Mouse (Mus musculus) adrenal gland, adult 8-10 months (tissue): ENCODE results near the gene Tmem79. TPM values are rescaled to one million over a fixed set of nuclear protein-coding genes. Genes with fewer than 3 reads are reported as not detected.
"Not testable (repeated sequence)": the region's sequence is repeated elsewhere in the genome, so short reads cannot be mapped to it uniquely, and the experiment has no call there.

ENCODE experiments used
- DNase-seq: peaks from one replicate; pipeline ENCODE4 v3.0.0; 2022
- total RNA-seq, 4 experiments: library from RNA; stranded (reverse); gene quantifications; 2 replicates each; pipeline ENCODE4 v1.2.4; 2022

Gene Tmem79
- total RNA-seq, 4 experiments from 2014 or later: 4.4 to 7.1 (median 5.9) TPM

- DNase-seq: no peak
Observed at GRCm38 (mm10) chr3:88352907-88353306, 17.0 kb upstream of the Tmem79 start.

DNA sequence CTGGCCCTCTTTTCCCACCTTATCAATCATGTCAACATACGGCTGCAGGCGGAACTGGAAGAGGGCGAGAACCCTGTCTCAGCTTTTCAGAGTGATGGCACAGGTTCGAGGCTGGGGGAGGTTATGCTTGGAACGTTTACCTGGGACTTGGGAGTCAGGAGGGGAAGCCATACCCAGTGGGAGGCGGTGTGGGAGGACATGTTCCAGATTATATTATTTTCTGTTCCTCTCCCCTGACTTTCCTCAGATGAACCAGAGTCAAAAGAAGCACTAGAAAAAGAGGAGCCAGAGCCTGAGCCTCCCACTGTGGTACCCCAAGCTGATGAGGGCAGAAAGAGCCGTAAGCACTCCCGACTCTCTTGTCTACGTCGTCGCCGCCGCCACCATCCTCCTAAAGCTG, 14.8 kb upstream of the Tmem79 start:
- no peak for DNase-seq

DNA sequence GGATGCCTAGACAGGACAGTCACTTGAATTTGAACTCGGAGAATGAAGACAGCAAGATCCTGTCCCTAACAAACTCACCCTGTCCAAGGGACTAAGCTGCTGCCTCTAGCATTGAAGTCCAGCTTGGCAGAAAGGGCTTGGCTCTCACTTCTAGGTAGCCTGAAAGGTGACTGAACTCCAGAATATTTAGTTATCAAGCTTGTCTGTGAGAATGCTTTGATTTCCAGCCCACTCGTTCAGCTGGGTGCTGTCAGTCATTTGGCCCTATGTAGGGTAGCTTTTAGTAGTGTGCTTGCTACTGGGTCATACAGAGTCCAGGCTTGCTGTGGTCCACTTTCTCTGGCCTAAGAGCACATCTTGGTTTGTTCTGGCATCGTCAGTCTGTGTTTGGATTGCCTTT, 3.1 kb upstream of the Tmem79 start:
- no peak for DNase-seq

DNA sequence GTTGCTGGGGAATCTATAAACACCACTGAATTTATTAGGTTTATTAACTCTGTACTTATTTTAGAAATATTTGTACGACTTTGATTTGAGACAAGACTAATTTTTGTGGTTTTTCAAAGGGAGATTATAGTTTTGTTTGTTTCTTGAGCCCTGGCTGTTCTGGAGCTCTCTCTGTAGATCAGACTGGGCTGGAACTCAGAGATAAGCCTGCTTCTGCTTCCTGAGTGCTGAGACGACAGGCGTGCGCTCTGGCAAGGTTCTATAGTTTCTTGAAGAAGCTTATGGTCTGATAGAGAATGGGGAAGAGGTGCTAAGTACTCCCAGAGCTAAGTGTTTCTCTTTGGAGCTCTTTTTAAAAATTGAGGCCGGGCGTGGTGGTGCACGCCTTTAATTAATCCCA, 2.4 kb upstream of the Tmem79 start:
- no peak for DNase-seq

GRCm38 (mm10) chr3:88337367-88338020, 1.5 kb upstream of the Tmem79 start:
- no peak for DNase-seq

DNA sequence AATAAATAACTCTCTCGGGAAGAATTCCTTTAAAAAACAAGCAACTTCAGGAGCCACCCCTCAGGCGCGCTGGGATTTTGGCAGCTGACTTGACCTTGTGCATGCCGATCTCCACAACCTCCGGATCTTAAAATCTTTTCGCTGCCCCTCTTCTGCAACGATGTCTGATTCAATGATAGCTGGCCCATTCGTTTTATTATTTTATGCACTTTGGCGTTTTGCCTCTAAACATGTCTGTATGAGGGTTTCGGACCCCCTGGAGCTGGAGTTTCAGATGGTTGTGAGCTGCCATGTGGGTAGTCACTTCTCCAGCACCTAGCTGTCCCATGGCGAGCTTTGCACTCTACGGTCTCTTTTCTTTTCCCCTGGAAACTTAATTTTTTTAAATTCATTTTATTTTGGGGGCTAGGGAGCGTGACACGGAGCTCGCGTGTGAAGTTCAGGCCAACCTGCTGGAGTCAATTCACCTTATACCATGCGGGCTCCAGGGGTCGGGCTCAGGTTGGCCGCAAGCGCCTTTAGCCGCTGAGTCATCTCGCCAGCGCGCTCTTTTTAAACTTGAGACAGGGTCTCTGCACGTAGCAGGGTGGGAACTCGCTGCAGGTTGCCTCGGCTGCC, 403 bp downstream of the Tmem79 start:
- DNase-seq: no peak

GRCm38 (mm10) chr3:88334902-88335435, 979 bp downstream of the Tmem79 start:
- DNase-seq: no peak

DNA sequence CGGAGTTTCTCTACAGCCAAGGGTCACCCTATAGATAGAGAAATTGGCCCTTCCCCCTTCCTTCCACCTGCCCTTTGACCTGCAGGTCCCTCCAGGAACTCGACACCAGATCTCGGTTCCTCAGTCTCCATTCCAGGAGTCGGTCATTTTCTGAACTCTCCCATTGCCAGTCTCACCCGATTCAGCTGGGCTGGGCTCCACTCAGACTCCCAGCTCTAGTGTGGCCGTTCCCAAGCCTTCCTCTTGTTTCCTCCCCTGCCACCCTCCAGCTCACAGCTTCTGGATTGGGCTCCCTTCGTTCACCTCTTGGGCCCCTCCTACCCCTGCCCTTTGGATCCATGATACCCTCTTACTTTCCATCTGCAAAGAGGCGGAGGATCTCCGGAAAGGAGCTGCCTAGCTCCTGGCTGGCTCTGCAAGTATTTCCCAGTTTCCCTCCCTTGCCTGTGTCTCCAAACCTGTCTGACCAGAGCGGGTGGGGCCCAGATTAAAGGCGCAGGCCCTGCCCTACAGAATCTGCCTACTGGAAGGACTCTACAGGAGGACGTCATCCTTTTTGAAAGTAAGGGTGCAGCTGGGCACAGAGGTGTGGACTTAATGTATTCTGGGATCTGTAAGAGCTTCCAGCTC, 1.8 kb downstream of the Tmem79 start:
- DNase-seq: no peak

- no peak for DNase-seq
Observed at GRCm38 (mm10) chr3:88331282-88331681, 4.7 kb downstream of the Tmem79 start.

DNA sequence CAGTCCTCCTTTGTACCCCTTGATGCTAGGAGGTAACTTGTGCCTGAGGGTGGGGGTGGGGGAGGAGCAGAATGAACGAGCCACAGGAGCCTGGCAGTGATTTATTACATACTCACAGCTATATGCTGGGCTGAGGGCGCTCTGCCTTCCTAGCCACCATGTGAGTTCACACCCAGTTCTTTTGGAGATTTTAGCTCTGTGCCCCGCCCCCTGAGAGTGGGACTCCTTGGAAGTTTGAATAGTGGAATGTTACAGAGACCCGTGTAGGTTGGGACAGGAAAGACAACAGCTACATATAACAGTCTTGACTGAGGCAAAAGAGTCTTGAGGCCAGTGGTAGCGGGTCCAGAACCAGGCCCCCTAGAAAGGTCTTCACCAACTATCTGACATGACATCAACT, 7.0 kb downstream of the Tmem79 start:
- DNase-seq: no peak

- peak; percentile 39 for DNase-seq
Observed at GRCm38 (mm10) chr3:88324951-88325405, 11.0 kb downstream of the Tmem79 start, which contains the start of gene Glmp. Glmp (plus strand) TSS chr3:88325023.

DNA sequence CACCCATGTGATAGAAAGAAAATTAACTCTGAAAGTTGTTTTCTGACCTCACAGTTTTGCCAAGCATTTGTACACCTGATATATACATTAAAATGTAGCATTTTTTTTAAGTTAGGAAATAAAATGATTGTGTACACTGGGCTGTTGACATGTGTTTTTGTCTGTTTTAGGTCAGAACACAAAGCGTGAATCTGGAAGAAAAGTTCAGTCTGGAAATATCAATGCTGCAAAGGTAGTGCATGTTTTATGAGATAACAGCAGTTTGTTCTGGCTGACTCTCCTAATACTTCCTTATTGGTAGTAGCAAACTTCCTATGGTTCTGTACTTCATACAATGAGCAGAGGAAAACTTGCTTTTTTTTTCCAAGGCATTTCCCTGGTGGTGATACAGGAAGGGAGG, 36.8 kb downstream of the Tmem79 start:
- DNase-seq: no peak

DNA sequence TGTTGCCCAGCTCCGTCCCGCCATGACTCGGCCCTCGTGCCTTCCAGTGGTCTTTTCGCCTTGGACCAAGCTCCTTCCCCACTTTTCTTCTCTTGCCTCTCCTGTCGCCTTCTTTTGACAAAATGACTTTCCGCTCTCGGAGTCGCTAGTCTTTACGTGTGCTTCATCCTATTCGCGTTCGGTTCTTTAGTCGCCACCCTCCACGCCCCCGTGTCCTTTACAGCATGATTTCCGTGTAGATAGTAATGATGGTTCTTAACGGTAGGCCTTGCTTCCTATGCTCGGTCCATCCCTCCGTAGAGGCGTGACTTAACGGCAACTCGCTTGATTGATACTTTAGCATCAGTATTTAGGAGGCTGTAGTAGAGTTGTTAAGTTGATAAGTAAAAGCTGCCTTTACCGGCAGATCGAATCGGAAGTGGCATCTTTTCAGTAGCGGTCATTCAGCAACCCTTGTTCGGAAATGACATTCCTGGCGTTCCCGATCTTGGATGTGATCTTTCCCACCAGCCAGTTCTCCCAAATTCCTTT, 38.6 kb downstream of the Tmem79 start:
- DNase-seq: no peak

GRCm38 (mm10) chr3:88296561-88297318, 39.2 kb downstream of the Tmem79 start, which contains the start of the genes Tsacc and Cct3:
Tsacc (minus strand) TSS chr3:88296999.
Cct3 (plus strand) TSS chr3:88297116.
- peak; percentile 95 for DNase-seq

GRCm38 (mm10) chr3:88296110-88296560, 39.8 kb downstream of the Tmem79 start:
- DNase-seq: no peak

GRCm38 (mm10) chr3:88295272-88295671, 40.7 kb downstream of the Tmem79 start:
- not testable (repeated sequence) for DNase-seq

GRCm38 (mm10) chr3:88291970-88292369, 44.0 kb downstream of the Tmem79 start:
- DNase-seq: peak; percentile 25

DNA sequence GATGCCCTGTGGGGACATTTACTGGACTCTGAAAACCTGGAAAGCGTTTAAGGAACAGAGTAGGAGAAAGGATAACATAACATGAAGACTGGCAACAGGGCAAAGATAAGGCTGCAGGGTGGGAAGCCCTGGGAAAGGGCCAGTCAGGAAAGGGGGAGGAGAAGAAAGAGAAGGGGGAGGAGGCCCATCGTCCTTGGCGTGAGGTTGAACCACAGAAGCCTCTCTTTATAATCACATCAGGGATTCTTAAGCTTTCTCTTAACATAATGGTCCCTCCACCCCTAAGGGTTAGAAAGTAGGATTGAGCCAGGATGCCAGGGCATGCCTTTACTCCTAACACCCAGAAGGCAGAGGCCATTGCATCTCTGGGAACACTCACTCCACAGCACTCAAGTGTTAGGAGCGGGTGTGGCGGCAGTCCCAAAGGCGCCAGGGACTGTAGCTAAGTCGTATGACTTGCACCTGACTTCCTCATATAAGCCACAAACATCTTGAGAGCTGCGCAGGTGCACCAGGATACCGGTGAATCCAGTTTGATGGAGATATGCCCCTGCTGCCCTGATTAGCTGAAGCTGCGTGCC, 47.7 kb downstream of the Tmem79 start:
- DNase-seq: not testable (repeated sequence)

- DNase-seq: no peak
Observed at GRCm38 (mm10) chr3:88287110-88287509, 48.8 kb downstream of the Tmem79 start, which contains the start of gene Gm38392. Gm38392 (minus strand) TSS chr3:88287210.

DNA sequence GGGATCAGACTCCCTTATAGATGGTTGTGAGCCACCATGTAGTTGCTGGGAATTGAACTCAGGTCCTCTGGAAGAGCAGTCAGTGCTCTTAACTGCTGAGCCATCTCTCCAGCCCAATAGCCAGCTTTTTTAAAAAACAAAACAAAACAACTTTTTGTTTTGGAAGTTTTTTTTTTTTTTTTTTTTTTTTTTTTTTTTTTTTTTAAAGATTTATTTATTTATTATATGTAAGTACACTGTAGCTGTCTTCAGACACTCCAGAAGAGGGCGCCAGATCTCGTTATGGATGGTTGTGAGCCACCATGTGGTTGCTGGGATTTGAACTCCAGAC, 50.4 kb downstream of the Tmem79 start:
- not testable (repeated sequence) for DNase-seq

DNA sequence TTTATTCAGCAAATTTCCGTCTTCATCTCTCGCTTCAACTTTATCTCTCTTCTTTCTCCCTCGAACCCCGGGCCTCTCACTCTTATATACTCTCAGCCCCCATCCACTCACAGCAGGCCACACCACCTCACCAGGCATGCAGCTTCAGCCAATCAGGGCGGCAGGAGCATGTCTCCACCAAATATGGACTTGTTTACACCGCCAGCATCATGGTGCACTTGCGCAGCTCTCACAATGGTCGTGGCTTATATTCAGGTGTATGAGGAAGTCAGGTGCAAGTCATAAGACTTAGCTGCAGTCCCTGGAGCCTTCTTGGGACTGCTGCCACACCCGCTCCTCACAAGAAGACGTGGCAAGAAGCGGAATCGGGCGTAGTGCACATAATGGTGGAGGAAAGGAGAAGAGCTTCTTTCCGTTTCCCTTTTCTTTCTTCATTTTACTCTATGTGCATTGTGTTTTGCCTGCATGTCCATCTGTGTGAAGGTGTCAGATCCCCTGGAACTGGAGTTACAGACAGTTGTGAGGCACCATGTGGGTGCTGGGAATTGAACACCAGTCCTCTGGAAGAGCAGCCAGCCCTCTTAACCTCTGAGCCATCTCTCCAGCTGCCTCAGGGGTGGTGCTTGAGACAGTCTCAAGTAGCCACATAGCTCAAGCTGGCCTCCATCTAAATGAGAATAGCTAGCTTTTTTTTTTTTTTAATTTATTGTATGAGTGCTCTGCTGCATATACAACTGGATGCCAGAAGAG, 51.0 kb downstream of the Tmem79 start:
- DNase-seq: not testable (repeated sequence)
